Mouse (Mus musculus): Measurements from ENCODE around the gene Calb2. TPM values are rescaled to one million over a fixed set of nuclear protein-coding genes. Genes with fewer than 3 reads are reported as not detected.

Calb2 gene
- total RNA-seq, 1 experiment from 2014 or later = not detected

- no peak for ATAC-seq (replicated peaks; ENCODE audit: insufficient number of reproducible peaks, low FRiP score, low TSS enrichment, poor library complexity, severe bottlenecking)
Observed at GRCm38 (mm10) chr8:110135515-110135914, 32.5 kb downstream of the Calb2 start.

GRCm38 (mm10) chr8:110134236-110134635 lies 33.8 kb downstream of the Calb2 start:
- ATAC-seq (replicated peaks; ENCODE audit: insufficient number of reproducible peaks, low FRiP score, low TSS enrichment, poor library complexity, severe bottlenecking) = no peak

DNA sequence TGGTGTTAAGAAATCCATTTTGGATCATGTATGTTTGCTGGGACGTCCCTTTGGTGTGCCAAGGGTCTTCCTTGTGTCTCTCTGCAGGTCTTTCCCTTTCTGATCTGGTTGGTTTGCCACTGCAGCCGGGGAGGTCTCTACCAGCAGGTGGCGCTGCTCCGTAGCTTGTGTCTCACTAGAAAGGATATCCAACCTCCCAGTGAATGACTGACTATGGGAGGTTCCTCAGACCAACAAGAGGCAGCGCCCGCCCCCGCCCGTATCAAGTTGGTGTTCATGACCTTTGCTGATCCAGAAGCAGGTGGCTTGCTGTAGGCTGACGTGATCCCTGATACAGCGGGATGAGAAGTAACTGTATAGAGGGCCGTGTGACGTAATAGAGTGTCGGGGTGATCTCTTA lies 37.5 kb downstream of the Calb2 start:
- no peak for ATAC-seq (replicated peaks; ENCODE audit: insufficient number of reproducible peaks, low FRiP score, low TSS enrichment, poor library complexity, severe bottlenecking)

- ATAC-seq (replicated peaks; ENCODE audit: insufficient number of reproducible peaks, low FRiP score, low TSS enrichment, poor library complexity, severe bottlenecking) = no peak
Observed at GRCm38 (mm10) chr8:110119715-110120114, 48.3 kb downstream of the Calb2 start.

GRCm38 (mm10) chr8:110102653-110103052 lies 65.4 kb downstream of the Calb2 start, which contains the start of gene Gm17720:
Gene Gm17720 (minus strand): TSS chr8:110102753.
- no peak for ATAC-seq (replicated peaks; ENCODE audit: insufficient number of reproducible peaks, low FRiP score, low TSS enrichment, poor library complexity, severe bottlenecking)

DNA sequence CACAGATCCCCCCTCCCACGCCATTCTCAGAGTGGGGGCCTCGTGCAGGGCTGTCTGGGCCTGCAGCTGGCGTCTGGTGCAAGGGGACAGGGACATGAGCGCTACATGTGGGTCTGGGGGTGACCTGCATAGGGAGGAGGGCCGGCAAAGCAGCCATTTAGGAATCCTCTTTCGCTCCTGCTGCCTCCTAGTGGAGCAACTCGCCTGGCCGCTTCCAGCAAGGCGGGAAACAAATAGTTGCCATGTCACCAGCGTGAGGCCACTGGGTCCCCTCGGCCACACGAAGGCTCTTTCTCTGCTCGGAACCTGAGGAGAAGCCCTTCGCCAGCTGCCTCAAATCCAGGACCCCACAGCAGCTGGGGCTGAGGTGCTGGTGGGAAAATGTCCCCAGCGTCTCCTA lies 66.3 kb downstream of the Calb2 start:
- no peak for ATAC-seq (replicated peaks; ENCODE audit: insufficient number of reproducible peaks, low FRiP score, low TSS enrichment, poor library complexity, severe bottlenecking)

GRCm38 (mm10) chr8:110100907-110101306 lies 67.1 kb downstream of the Calb2 start, which contains the start of gene Gm21964:
Gene Gm21964 (plus strand): TSS chr8:110101207.
- no peak for ATAC-seq (replicated peaks; ENCODE audit: insufficient number of reproducible peaks, low FRiP score, low TSS enrichment, poor library complexity, severe bottlenecking)

DNA sequence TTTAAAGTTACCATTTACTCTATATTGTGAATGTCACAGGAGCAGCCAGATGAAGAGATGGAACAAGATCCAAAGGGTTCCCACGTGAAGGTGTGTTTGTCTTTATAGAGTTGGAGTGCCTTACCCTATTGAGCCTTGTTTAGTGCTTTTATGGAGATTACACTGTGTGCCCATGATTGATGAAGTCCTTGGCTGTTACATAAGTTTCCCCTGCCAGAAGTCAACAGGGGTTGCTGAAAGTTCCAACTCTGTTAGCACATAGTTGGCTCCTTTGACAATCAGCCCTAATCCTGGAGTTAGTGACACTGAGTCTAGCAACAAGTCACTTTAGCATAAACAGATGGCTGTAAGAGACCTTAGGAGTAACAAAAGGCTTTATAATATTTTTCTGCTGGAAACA lies 76.1 kb downstream of the Calb2 start:
- no peak for ATAC-seq (replicated peaks; ENCODE audit: insufficient number of reproducible peaks, low FRiP score, low TSS enrichment, poor library complexity, severe bottlenecking)

Other genes starting within 250 kb of the Calb2 start
- gene Marveld3, start 206.0 kb downstream of the Calb2 start, total RNA-seq (2017) = not detected in 3 replicates
- not detected in 3 replicates for gene Tat, start 177.8 kb downstream of the Calb2 start, total RNA-seq (2017)
- not detected in 3 replicates for gene Chst4, start 128.5 kb downstream of the Calb2 start, total RNA-seq (2017)
- gene Zfp612, start 88.5 kb downstream of the Calb2 start, total RNA-seq (2017) = 1.1 TPM in 1 of 3 replicates, not detected in the others
- gene Gm21964, start 67.0 kb downstream of the Calb2 start, total RNA-seq (2017) = not detected in 3 replicates
- gene Gm17720, start 65.5 kb downstream of the Calb2 start, total RNA-seq (2017) = not detected in 3 replicates
- 5.8 to 7.7 TPM (median 7.2 TPM) in 3 replicates for gene Cmtr2, start 47.5 kb upstream of the Calb2 start, total RNA-seq (2017)
- gene Hydin, start 98.8 kb upstream of the Calb2 start, total RNA-seq (2017) = not detected in 3 replicates